Mouse (Mus musculus) bone marrow, adult 2 months (tissue): ENCODE measurements around the gene Shbg. TPM values are rescaled to one million over a fixed set of nuclear protein-coding genes. Genes with fewer than 3 reads are reported as not detected.
A peak's percentile ranks its signal among the peaks of the same experiment; 100 is the strongest.

Source experiments
- H3K27ac ChIP-seq: fragments of 200-500 bp; 2 replicates; pipeline ENCODE4 v1.5.1; 2012; ENCODE audit warnings: low read depth, mild to moderate bottlenecking, control low read depth, inconsistent platforms, low read length; ENCODE audit not compliant: control insufficient read depth, poor library complexity, insufficient read depth
- H3K4me1 ChIP-seq: fragments of 200-500 bp; 2 replicates; pipeline ENCODE4 v1.6.1; 2011; ENCODE audit warnings: low read length; ENCODE audit not compliant: control insufficient read depth, insufficient read depth
- H3K4me3 ChIP-seq: fragments of 200-500 bp; replicated peaks from 2 replicates; pipeline ENCODE3; 2011; ENCODE audit warnings: mild to moderate bottlenecking, low read depth, low read length, control low read depth; ENCODE audit not compliant: control insufficient read depth
- CTCF ChIP-seq: fragments of 200-500 bp; IDR thresholded peaks from 2 replicates; pipeline ENCODE4 v1.5.1; 2011; ENCODE audit warnings: low read length, control low read depth; ENCODE audit not compliant: control insufficient read depth, insufficient read depth
- POLR2A ChIP-seq: fragments of 200-500 bp; IDR thresholded peaks from 2 replicates; pipeline ENCODE4 v1.6.1; 2011; ENCODE audit warnings: low read depth, mild to moderate bottlenecking, control low read depth, low read length, borderline replicate concordance; ENCODE audit not compliant: control insufficient read depth
- WGBS: fragments of 180-500 bp; shearing (Covaris S2); methylation state at CpG from one replicate; pipeline ENCODE4 v1.1.7; 2018; 5-methylcytosine and 5-hydroxymethylcytosine counted together
- polyA plus RNA-seq: library from polyadenylated mRNA; stranded (reverse); fragments of >200 nt; gene quantifications from 2 replicates; pipeline ENCODE4 v1.2.4, GENCODE M21; 2011; ENCODE audit warnings: low replicate concordance; ENCODE audit not compliant: missing spikeins, insufficient read depth, insufficient read length

The Shbg gene
- not detected in 2 replicates for polyA plus RNA-seq

- Histone ChIP-seq H3K4me1 (peaks cover 2% of the 10 kb centered on the region; the same call in 1 of the 2 replicates), H3K27ac (no peak within 1 kb of the TSS), H3K4me3 (no peak within 1 kb of the TSS)
- 70% methylated on average over 5 of the region's 5 CpGs for WGBS
- no peak for TF ChIP-seq POLR2A
Observed at GRCm38 (mm10) chr11:69617805-69618204, at the start of gene Shbg. Gene Shbg, minus strand, starts transcription at chr11:69617905.

- 81% methylated on average over 3 of the region's 3 CpGs for WGBS
- H3K4me1 ChIP-seq = peaks cover 3% of the 10 kb centered on the region; the same call in 1 of the 2 replicates
Observed at GRCm38 (mm10) chr11:69666665-69667005, 48.9 kb upstream of the Shbg start.

GRCm38 (mm10) chr11:69665961-69666664 is 48.4 kb upstream of the Shbg start, which contains the start of gene Cd68:
Gene Cd68, minus strand, starts transcription at chr11:69666153.
- Histone ChIP-seq H3K4me3 (peak within 1 kb of the TSS; percentile 56), H3K4me1 (peaks cover 3% of the 10 kb centered on the region; the same call in 1 of the 2 replicates), H3K27ac (peak within 1 kb of the TSS; percentile 73)
- TF ChIP-seq POLR2A (0 out of 2 replicates have a peak, but pooled peaks have one; percentile 10), CTCF (no peak)
- 21% methylated on average over 7 of the region's 7 CpGs for WGBS

More at GRCm38 (mm10) chr11:69666665-69667005, 48.9 kb upstream of the Shbg start:
- TF ChIP-seq CTCF (no peak), POLR2A (no peak)
- H3K4me3 ChIP-seq = no peak overlapping the region
- peak overlapping the region; percentile 39; the same call in 1 of the 2 replicates for H3K27ac ChIP-seq

- TF ChIP-seq POLR2A = no peak
- TF ChIP-seq CTCF = no peak
- Histone ChIP-seq H3K27ac (peak overlapping the region; percentile 73), H3K4me1 (peaks cover 3% of the 10 kb centered on the region; the same call in 1 of the 2 replicates), H3K4me3 (peak overlapping the region; percentile 56)
- WGBS = 70% methylated on average over 9 of the region's 9 CpGs
Observed at GRCm38 (mm10) chr11:69665457-69665960, 47.8 kb upstream of the Shbg start.

GRCm38 (mm10) chr11:69664841-69665240 is 47.1 kb upstream of the Shbg start:
- WGBS = 92% methylated on average over 7 of the region's 7 CpGs
- H3K4me3 ChIP-seq = no peak overlapping the region
- TF ChIP-seq POLR2A = no peak
- no peak for TF ChIP-seq CTCF
- H3K4me1 ChIP-seq = peaks cover 3% of the 10 kb centered on the region; the same call in 1 of the 2 replicates
- H3K27ac ChIP-seq = no peak overlapping the region

GRCm38 (mm10) chr11:69663795-69664194 is 46.1 kb upstream of the Shbg start:
- H3K4me1 ChIP-seq = peaks cover 3% of the 10 kb centered on the region; the same call in 1 of the 2 replicates
- H3K27ac ChIP-seq = no peak overlapping the region
- no peak overlapping the region for H3K4me3 ChIP-seq
- TF ChIP-seq CTCF (no peak), POLR2A (no peak)
- WGBS = 53% methylated on average over 6 of the region's 6 CpGs

GRCm38 (mm10) chr11:69662967-69663671 is 45.4 kb upstream of the Shbg start:
- Histone ChIP-seq H3K4me1 (peaks cover 3% of the 10 kb centered on the region; the same call in 1 of the 2 replicates), H3K27ac (peak overlapping the region; percentile 93), H3K4me3 (peak overlapping the region; percentile 88)
- TF ChIP-seq POLR2A (no peak), CTCF (no peak)
- WGBS = 76% methylated on average over 13 of the region's 13 CpGs
